Mouse (Mus musculus): ENCODE results near the gene Psors1c2.
"Not testable (repeated sequence)": the region's sequence is repeated elsewhere in the genome, so short reads cannot be mapped to it uniquely, and the experiment has no call there.

The Psors1c2 gene

GRCm38 (mm10) chr17:35532901-35533300 is at the start of gene Psors1c2:
Gene Psors1c2, plus strand, starts transcription at chr17:35533201.
- DNase-seq = no peak

GRCm38 (mm10) chr17:35484066-35484465 is 48.9 kb upstream of the Psors1c2 start:
- peak; percentile 68 for DNase-seq

GRCm38 (mm10) chr17:35485702-35486101 is 47.3 kb upstream of the Psors1c2 start:
- no peak for DNase-seq

- DNase-seq = no peak
Observed at GRCm38 (mm10) chr17:35486726-35487125, 46.3 kb upstream of the Psors1c2 start.

- DNase-seq = no peak
Observed at GRCm38 (mm10) chr17:35488041-35488440, 45.0 kb upstream of the Psors1c2 start.

- no peak for DNase-seq
Observed at GRCm38 (mm10) chr17:35490320-35490719, 42.7 kb upstream of the Psors1c2 start.

- DNase-seq = no peak
Observed at GRCm38 (mm10) chr17:35497124-35497523, 35.9 kb upstream of the Psors1c2 start.

- DNase-seq = no peak
Observed at GRCm38 (mm10) chr17:35502226-35502625, 30.8 kb upstream of the Psors1c2 start.

- no peak for DNase-seq
Observed at GRCm38 (mm10) chr17:35502762-35503161, 30.2 kb upstream of the Psors1c2 start.

GRCm38 (mm10) chr17:35503849-35504248 is 29.2 kb upstream of the Psors1c2 start:
- DNase-seq = no peak

GRCm38 (mm10) chr17:35504628-35505481 is 28.1 kb upstream of the Psors1c2 start:
- no peak for DNase-seq

- DNase-seq = no peak
Observed at GRCm38 (mm10) chr17:35505776-35506175, 27.2 kb upstream of the Psors1c2 start, which contains the start of gene Pou5f1. Gene Pou5f1, plus strand, starts transcription at chr17:35506018.

GRCm38 (mm10) chr17:35506881-35507280 is 26.1 kb upstream of the Psors1c2 start:
- no peak for DNase-seq

- no peak for DNase-seq
Observed at GRCm38 (mm10) chr17:35507556-35508260, 25.3 kb upstream of the Psors1c2 start.

GRCm38 (mm10) chr17:35508279-35508678 is 24.7 kb upstream of the Psors1c2 start:
- DNase-seq = not testable (repeated sequence)

- no peak for DNase-seq
Observed at GRCm38 (mm10) chr17:35509284-35509683, 23.7 kb upstream of the Psors1c2 start.

GRCm38 (mm10) chr17:35512916-35513626 is 19.9 kb upstream of the Psors1c2 start:
- no peak for DNase-seq

GRCm38 (mm10) chr17:35513886-35514285 is 19.1 kb upstream of the Psors1c2 start:
- peak; percentile 83 for DNase-seq

GRCm38 (mm10) chr17:35514756-35515155 is 18.2 kb upstream of the Psors1c2 start:
- DNase-seq = no peak

- no peak for DNase-seq
Observed at GRCm38 (mm10) chr17:35515911-35516640, 16.9 kb upstream of the Psors1c2 start.

GRCm38 (mm10) chr17:35516652-35517500 is 16.1 kb upstream of the Psors1c2 start, which contains the start of the genes Tcf19 and Cchcr1:
Gene Tcf19, minus strand, starts transcription at chr17:35516824.
Gene Cchcr1, plus strand, starts transcription at chr17:35517100.
- peak; percentile 95 for DNase-seq

All from kidney, adult 18-20 months (tissue).